Mouse (Mus musculus) MEL (cell line): ENCODE measurements around the gene Nr1h4. TPM values are rescaled to one million over a fixed set of nuclear protein-coding genes. Genes with fewer than 3 reads are reported as not detected.

Source experiments
- DNase-seq: peaks from one replicate; pipeline ENCODE4 v3.0.0; 2011; ENCODE audit warnings: low read depth, low spot score
- H3K27ac ChIP-seq: 2 replicates; pipeline ENCODE4 v1.5.1; 2012; ENCODE audit warnings: low read depth, mild to moderate bottlenecking, control low read depth, low read length, moderate library complexity; ENCODE audit not compliant: control insufficient read depth
- H3K27me3 ChIP-seq, 2 experiments: fragments of 150-350 bp in 1 of 2; sonication (generic) in 1 of 2; 2 replicates each; pipeline ENCODE4 v1.6.1; 2012; ENCODE audit warnings: low read length in 2 of 2, mild to moderate bottlenecking in 2 of 2, improper control_type of control experiment in 1 of 2, moderate library complexity in 1 of 2; ENCODE audit not compliant: insufficient read depth in 2 of 2, control insufficient read depth in 1 of 2
- H3K36me3 ChIP-seq, 2 experiments: 2 replicates each; pipeline ENCODE4 v1.6.1; 2012 to 2014; ENCODE audit warnings: low read length in 2 of 2, improper control_type of control experiment in 1 of 2, inconsistent platforms in 1 of 2, mild to moderate bottlenecking in 1 of 2; ENCODE audit not compliant: insufficient read depth in 2 of 2, control insufficient read depth in 1 of 2
- H3K4me1 ChIP-seq, 2 experiments: fragments of 150-350 bp in 1 of 2; sonication (generic) in 1 of 2; 2 replicates each; pipeline ENCODE4 v1.6.1; 2012; ENCODE audit warnings: low read length in 2 of 2, improper control_type of control experiment in 1 of 2, mild to moderate bottlenecking in 1 of 2; ENCODE audit not compliant: insufficient read depth in 2 of 2, control insufficient read depth in 1 of 2
- H3K4me3 ChIP-seq, 2 experiments: fragments of 150-350 bp in 1 of 2; sonication (generic) in 1 of 2; 2 replicates each; pipeline ENCODE4 v1.5.1; 2012; ENCODE audit warnings: low read depth in 2 of 2, low read length in 2 of 2, mild to moderate bottlenecking in 2 of 2, moderate library complexity in 2 of 2, control low read depth in 1 of 2, improper control_type of control experiment in 1 of 2; ENCODE audit not compliant: control insufficient read depth in 1 of 2, insufficient read depth in 1 of 2
- H3K79me2 ChIP-seq: 2 replicates; pipeline ENCODE4 v1.6.1; 2012; ENCODE audit warnings: mild to moderate bottlenecking, low read length, moderate library complexity; ENCODE audit not compliant: control insufficient read depth, poor library complexity, insufficient read depth
- H3K9ac ChIP-seq: 2 replicates; pipeline ENCODE4 v1.6.1; 2012; ENCODE audit warnings: low read depth, mild to moderate bottlenecking, control low read depth, low read length, moderate library complexity; ENCODE audit not compliant: control insufficient read depth, poor library complexity, severe bottlenecking
- H3K9me3 ChIP-seq: fragments of 150-350 bp; sonication (generic); replicated peaks from 2 replicates; pipeline ENCODE4 v1.6.1; 2012; ENCODE audit warnings: mild to moderate bottlenecking, low read length, improper control_type of control experiment, moderate library complexity; ENCODE audit not compliant: insufficient read depth
- BHLHE40 ChIP-seq: IDR thresholded peaks from 2 replicates; pipeline ENCODE4 v1.6.1; 2012; ENCODE audit warnings: low read depth, mild to moderate bottlenecking, inconsistent platforms, low read length, improper control_type of control experiment, borderline replicate concordance
- CHD1 ChIP-seq: IDR thresholded peaks from 2 replicates; pipeline ENCODE4 v1.6.1; 2012; ENCODE audit warnings: low read depth, mild to moderate bottlenecking, inconsistent platforms, low read length, improper control_type of control experiment
- CHD2 ChIP-seq: IDR thresholded peaks from 2 replicates; pipeline ENCODE4 v1.6.1; 2011; ENCODE audit warnings: low read length, improper control_type of control experiment
- CTCF ChIP-seq, 3 experiments: IDR thresholded peaks in 2 of 3; conservative IDR thresholded peaks in 1 of 3; 2 replicates each; pipeline ENCODE4 v1.5.1; 2011 to 2012; ENCODE audit warnings: low read length in 3 of 3, low read depth in 2 of 3, mild to moderate bottlenecking in 2 of 3, improper control_type of control experiment in 1 of 3, inconsistent platforms in 1 of 3, mixed read lengths in 1 of 3, moderate library complexity in 1 of 3; ENCODE audit not compliant: control insufficient read depth in 1 of 3, insufficient read depth in 1 of 3, poor library complexity in 1 of 3, severe bottlenecking in 1 of 3
- E2F4 ChIP-seq: IDR thresholded peaks from 2 replicates; pipeline ENCODE4 v1.6.1; 2011; ENCODE audit warnings: low read depth, low read length, improper control_type of control experiment, borderline replicate concordance
- EP300 ChIP-seq, 2 experiments: IDR thresholded peaks; 2 replicates each; pipeline ENCODE4 v1.6.1; 2011; ENCODE audit warnings: improper control_type of control experiment in 2 of 2, low read length in 2 of 2, low read depth in 1 of 2, mild to moderate bottlenecking in 1 of 2
- ETS1 ChIP-seq: IDR thresholded peaks from 2 replicates; pipeline ENCODE4 v1.6.1; 2012; ENCODE audit warnings: low read depth, mild to moderate bottlenecking, inconsistent platforms, low read length, improper control_type of control experiment, moderate library complexity
- GATA1 ChIP-seq: IDR thresholded peaks from 2 replicates; pipeline ENCODE4 v1.6.1; 2011; ENCODE audit warnings: low read depth, low read length, improper control_type of control experiment
- JUND ChIP-seq: IDR thresholded peaks from 2 replicates; pipeline ENCODE4 v1.6.1; 2011; ENCODE audit warnings: low read depth, mild to moderate bottlenecking, improper control_type of control experiment, low read length
- MAFK ChIP-seq: IDR thresholded peaks from 2 replicates; pipeline ENCODE4 v1.6.1; 2011; ENCODE audit warnings: low read depth, mild to moderate bottlenecking, low read length, improper control_type of control experiment, borderline replicate concordance
- MAX ChIP-seq: IDR thresholded peaks from 2 replicates; pipeline ENCODE4 v1.6.1; 2011; ENCODE audit warnings: low read length, improper control_type of control experiment
- MAZ ChIP-seq: IDR thresholded peaks from 2 replicates; pipeline ENCODE4 v1.6.1; 2012; ENCODE audit warnings: low read depth, mild to moderate bottlenecking, inconsistent platforms, low read length, improper control_type of control experiment
- MEF2A ChIP-seq: IDR thresholded peaks from 2 replicates; pipeline ENCODE4 v1.6.1; 2014; ENCODE audit warnings: low read depth, mild to moderate bottlenecking, inconsistent platforms, low read length, improper control_type of control experiment; ENCODE audit not compliant: poor library complexity, insufficient replicate concordance, severe bottlenecking; ENCODE audit errors: extremely low read depth
- MXI1 ChIP-seq: IDR thresholded peaks from 2 replicates; pipeline ENCODE4 v1.6.1; 2011; ENCODE audit warnings: mild to moderate bottlenecking, low read depth, low read length, improper control_type of control experiment
- MYB ChIP-seq: IDR thresholded peaks from 2 replicates; pipeline ENCODE4 v1.6.1; 2011; ENCODE audit warnings: mild to moderate bottlenecking, low read depth, low read length, improper control_type of control experiment
- NRF1 ChIP-seq: IDR thresholded peaks from 2 replicates; pipeline ENCODE4 v1.6.1; 2014; ENCODE audit warnings: low read depth, mild to moderate bottlenecking, inconsistent platforms, low read length, improper control_type of control experiment, moderate library complexity; ENCODE audit not compliant: poor library complexity, insufficient read depth, severe bottlenecking
- POLR2A ChIP-seq, 2 experiments: IDR thresholded peaks; 2 replicates each; pipeline ENCODE4 v1.6.1; 2011 to 2012; ENCODE audit warnings: low read length in 2 of 2, mild to moderate bottlenecking in 2 of 2, control low read depth in 1 of 2, improper control_type of control experiment in 1 of 2, low read depth in 1 of 2, moderate library complexity in 1 of 2; ENCODE audit not compliant: control insufficient read depth in 1 of 2, insufficient read depth in 1 of 2, poor library complexity in 1 of 2
- POLR2AphosphoS2 ChIP-seq: IDR thresholded peaks from 2 replicates; pipeline ENCODE4 v1.6.1; 2011; ENCODE audit warnings: low read length, improper control_type of control experiment
- POLR2AphosphoS5 ChIP-seq: IDR thresholded peaks from 2 replicates; pipeline ENCODE4 v1.6.1; 2012; ENCODE audit warnings: low read depth, borderline replicate concordance, mild to moderate bottlenecking, inconsistent platforms, low read length, moderate library complexity, mixed read lengths
- RAD21 ChIP-seq: IDR thresholded peaks from 2 replicates; pipeline ENCODE4 v1.6.1; 2011; ENCODE audit warnings: mild to moderate bottlenecking, low read depth, low read length, improper control_type of control experiment
- RCOR1 ChIP-seq: IDR thresholded peaks from 2 replicates; pipeline ENCODE4 v1.6.1; 2012; ENCODE audit warnings: low read depth, mild to moderate bottlenecking, inconsistent platforms, low read length, improper control_type of control experiment
- SIN3A ChIP-seq: IDR thresholded peaks from 2 replicates; pipeline ENCODE4 v1.6.1; 2012; ENCODE audit warnings: low read length, improper control_type of control experiment, inconsistent platforms
- TAL1 ChIP-seq: IDR thresholded peaks from 2 replicates; pipeline ENCODE4 v1.6.1; 2012; ENCODE audit warnings: mild to moderate bottlenecking, inconsistent platforms, low read length, moderate library complexity, mixed read lengths
- TBP ChIP-seq: IDR thresholded peaks from 2 replicates; pipeline ENCODE4 v1.8.0; 2011; ENCODE audit warnings: low read depth, low read length, improper control_type of control experiment
- TCF12 ChIP-seq: IDR thresholded peaks from 2 replicates; pipeline ENCODE4 v1.6.1; 2014; ENCODE audit warnings: low read depth, mild to moderate bottlenecking, inconsistent platforms, low read length, improper control_type of control experiment, moderate library complexity
- USF1 ChIP-seq: IDR thresholded peaks from 2 replicates; pipeline ENCODE4 v1.6.1; 2014; ENCODE audit warnings: low read depth, mild to moderate bottlenecking, inconsistent platforms, low read length, improper control_type of control experiment, moderate library complexity
- ZC3H11A ChIP-seq: IDR thresholded peaks from 2 replicates; pipeline ENCODE4 v1.6.1; 2012; ENCODE audit warnings: low read depth, mild to moderate bottlenecking, inconsistent platforms, low read length, improper control_type of control experiment
- ZMIZ1 ChIP-seq: IDR thresholded peaks from 2 replicates; pipeline ENCODE4 v1.6.1; 2012; ENCODE audit warnings: low read depth, mild to moderate bottlenecking, inconsistent platforms, low read length, improper control_type of control experiment, moderate library complexity
- polyA plus RNA-seq, 2 experiments: library from polyadenylated mRNA; stranded (reverse) in 1 of 2; unstranded in 1 of 2; fragments of >175 nt in 1 of 2; fragments of >200 nt in 1 of 2; gene quantifications; 2 replicates each; pipeline versions ENCODE4 v1.2.1 to v1.2.4; 2012; ENCODE audit warnings: low replicate concordance in 2 of 2, low read depth in 1 of 2; ENCODE audit not compliant: insufficient read length in 2 of 2, insufficient read depth in 1 of 2, missing spikeins in 1 of 2
- total RNA-seq: library from RNA; depleted of rRNA; stranded (reverse); fragments of 300-350 nt; gene quantifications from 2 replicates; pipeline ENCODE4 v1.2.3, GENCODE M21; 2012

The Nr1h4 gene
- total and polyA plus RNA-seq, 3 experiments = not detected

DNA sequence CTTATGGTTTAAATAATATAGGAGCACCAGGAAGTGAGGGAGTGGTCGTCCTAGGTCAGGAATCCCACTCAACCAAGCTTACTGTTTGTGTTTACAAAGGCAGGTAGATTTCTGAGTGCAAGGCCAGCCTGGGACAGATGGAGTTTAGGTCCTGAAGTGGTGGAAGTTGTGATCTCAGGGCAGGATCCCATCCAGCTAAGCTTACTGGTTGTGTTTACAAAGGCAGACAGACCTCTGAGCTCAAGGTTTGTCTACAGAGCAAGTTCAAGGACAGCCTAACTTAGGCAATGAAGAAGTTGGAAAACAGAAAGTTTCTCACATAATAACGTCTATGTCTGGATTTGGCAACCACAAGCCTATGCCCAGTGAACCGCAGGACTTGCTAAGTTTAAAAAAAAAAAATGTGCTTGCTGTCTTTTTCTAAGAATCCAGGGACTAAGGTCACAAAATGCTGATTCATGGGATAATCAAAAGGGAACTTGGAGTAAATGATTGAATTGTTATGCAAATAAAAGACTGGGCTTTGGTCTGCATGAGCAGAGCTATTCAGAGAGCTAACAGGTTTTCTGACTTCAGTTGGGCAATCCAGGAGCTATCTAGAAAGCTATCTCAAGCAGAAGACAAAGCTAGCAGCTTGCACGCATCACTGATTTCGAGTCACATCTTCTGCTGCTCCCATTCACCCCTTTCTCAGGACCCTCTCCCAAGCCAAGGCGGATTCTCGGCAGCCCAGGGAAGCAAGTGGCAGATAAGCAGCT is 62.6 kb downstream of the Nr1h4 start:
- DNase-seq = no peak
- TF ChIP-seq CTCF (IDR thresholded peaks at IDR 0.05 in 2 of 3, conservative IDR thresholded peaks at IDR 0.05 in 1 of 3; ENCODE audit: control insufficient read depth in 1 of 3, insufficient read depth in 1 of 3, low read depth in 2 of 3, low read length in 3 of 3, poor library complexity in 1 of 3, severe bottlenecking in 1 of 3) (no peak), TBP (no peak), SIN3A (no peak), GATA1 (no peak), JUND (no peak), POLR2A (IDR thresholded peaks at IDR 0.05; ENCODE audit: control insufficient read depth in 1 of 2, insufficient read depth in 1 of 2, low read depth in 1 of 2, low read length in 2 of 2, poor library complexity in 1 of 2) (no peak), MAFK (no peak), ZC3H11A (no peak), POLR2AphosphoS2 (no peak), ETS1 (no peak), CHD2 (no peak), E2F4 (no peak), USF1 (no peak), ZMIZ1 (no peak), TAL1 (no peak), NRF1 (no peak), CHD1 (no peak)

DNA sequence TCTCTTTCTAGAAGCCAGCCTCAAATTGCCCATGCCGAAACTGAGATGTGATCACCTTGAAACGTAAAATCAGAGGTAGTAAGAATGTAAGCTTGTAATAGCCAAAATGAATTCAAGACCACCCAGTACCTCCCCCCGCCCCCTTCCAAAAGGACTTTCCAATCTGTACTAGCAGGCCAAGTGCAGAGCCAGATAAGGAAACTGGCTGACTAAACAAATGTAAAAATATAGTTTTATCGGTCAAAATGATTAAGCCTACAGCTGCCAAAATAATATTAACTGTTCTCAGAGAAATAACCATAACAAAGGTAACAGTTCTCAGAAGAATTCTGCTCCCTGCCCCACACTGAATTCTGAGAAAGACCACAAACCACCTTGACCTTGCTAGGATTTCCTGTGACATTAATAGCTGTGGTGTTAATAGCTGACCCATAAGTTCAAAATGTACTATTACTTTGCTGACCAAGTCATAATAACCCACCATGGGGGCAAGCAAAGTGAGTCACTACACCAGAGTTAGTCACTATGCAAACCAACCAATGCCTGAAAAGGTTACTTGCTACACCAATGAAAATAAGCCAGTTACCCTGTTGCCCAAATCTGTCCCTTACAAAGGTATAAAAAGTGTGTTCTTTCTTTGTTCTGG is 68.5 kb downstream of the Nr1h4 start:
- Histone ChIP-seq H3K79me2 (no peaks in the 10 kb centered on the region), H3K4me1 (peaks cover 15 to 16% of the 10 kb centered on the region in 2 experiments), H3K9ac (no peak overlapping the region), H3K27ac (no peak overlapping the region; the same call in 1 of the 2 replicates), H3K27me3 (no peaks in the 10 kb centered on the region), H3K36me3 (peaks cover 0 to 21% of the 10 kb centered on the region in 2 experiments; a peak in 2 of 4 replicates), H3K9me3 (no peaks in the 10 kb centered on the region), H3K4me3 (no peak overlapping the region)
- DNase-seq = peak; percentile 28
- TF ChIP-seq RCOR1 (peak; percentile 78), TAL1 (peak; percentile 40), EP300 (IDR thresholded peaks at IDR 0.05; ENCODE audit: low read depth in 1 of 2, low read length in 2 of 2) (peak; percentile 73 to 83), MYB (peak; percentile 30; the same call in 1 of the 2 replicates), ETS1 (peak; percentile 87), MEF2A (peak; percentile 62; the same call in 1 of the 2 replicates), POLR2AphosphoS5 (no peak), MAX (no peak), TCF12 (peak; percentile 89), BHLHE40 (no peak; the same call in 1 of the 2 replicates), SIN3A (peak; percentile 31; the same call in 1 of the 2 replicates), USF1 (no peak), ZMIZ1 (no peak), MAFK (peak; percentile 78), MAZ (0 out of 2 replicates have a peak, but pooled peaks have one; percentile 36), MXI1 (no peak), GATA1 (peak; percentile 83), RAD21 (no peak)

More for the DNA sequence above, 62.6 kb downstream of the Nr1h4 start:
- H3K4me1 ChIP-seq = no peaks in the 10 kb centered on the region
- no peaks in the 10 kb centered on the region for H3K36me3 ChIP-seq
- H3K4me3 ChIP-seq = no peak overlapping the region
- H3K9ac ChIP-seq = no peak overlapping the region
- H3K79me2 ChIP-seq = no peaks in the 10 kb centered on the region
- no peak overlapping the region for H3K27ac ChIP-seq
- H3K9me3 ChIP-seq = no peaks in the 10 kb centered on the region
- no peaks in the 10 kb centered on the region for H3K27me3 ChIP-seq
